Mouse (Mus musculus): Measurements from ENCODE around the gene Pde4c. TPM values are rescaled to one million over a fixed set of nuclear protein-coding genes. Genes with fewer than 3 reads are reported as not detected.

Pde4c gene
- total RNA-seq, 2 experiments from 2014 or later: 0.56 to 0.66 TPM

DNA sequence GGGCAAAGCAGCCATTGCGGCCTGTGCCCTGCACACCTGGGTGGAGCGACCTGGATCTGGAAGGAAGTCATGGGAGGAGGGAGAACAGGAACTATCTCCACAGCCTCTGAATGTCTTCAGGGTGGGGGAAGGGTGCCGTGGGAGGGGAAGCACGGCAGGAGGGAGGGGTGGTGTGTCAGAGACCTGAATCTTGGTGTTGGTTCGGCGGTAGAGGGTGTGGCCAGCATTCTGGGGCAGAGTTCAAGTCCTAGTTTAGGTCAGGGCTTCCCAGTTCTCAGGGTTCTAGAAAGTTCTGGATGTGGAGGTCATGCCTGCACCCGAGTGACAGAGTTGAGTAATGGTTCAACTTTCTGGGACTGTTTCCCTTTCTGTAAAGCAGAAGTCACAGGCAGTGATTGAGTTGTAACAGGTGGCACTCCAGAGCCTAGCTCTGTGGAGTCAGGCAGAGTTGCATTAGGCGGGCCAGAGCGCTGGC, 3.7 kb upstream of the Pde4c start:
- intact Hi-C loops (cut with DNase I): loop anchor here (2.0 to 5.0 kb wide), 2 partner anchors 33 to 122 kb away; no protein-coding TSS in a partner anchor
- no peak for DNase-seq

GRCm38 (mm10) chr8:70720739-70721138, 2.8 kb upstream of the Pde4c start:
- intact Hi-C loops (cut with DNase I): loop anchor here (2.0 to 5.0 kb wide), 2 partner anchors 32 to 122 kb away; no protein-coding TSS in a partner anchor

DNA sequence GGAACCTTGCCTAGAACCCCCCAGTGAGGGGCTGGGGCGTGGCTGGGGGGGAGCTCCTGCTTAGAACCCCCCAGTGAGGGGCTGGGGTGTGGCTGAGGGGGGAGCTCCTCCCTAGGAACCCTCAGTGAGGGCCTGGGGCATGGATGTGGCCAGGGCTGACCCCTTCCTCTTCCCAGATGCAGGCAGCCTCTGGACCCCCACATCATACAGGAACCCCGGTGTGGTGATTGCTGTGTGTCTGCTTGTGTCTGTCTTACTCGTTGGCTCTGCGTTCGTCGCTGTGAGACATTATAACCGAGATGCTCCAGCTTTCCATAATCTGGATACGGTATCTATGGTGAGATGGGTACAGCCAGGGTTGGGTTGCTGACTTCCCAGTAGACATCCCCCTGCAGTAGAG, 1.9 kb upstream of the Pde4c start:
- intact Hi-C loops (cut with DNase I): loop anchor here (2.0 to 5.0 kb wide), 2 partner anchors 31 to 121 kb away; no protein-coding TSS in a partner anchor

More at GRCm38 (mm10) chr8:70720739-70721138, 2.8 kb upstream of the Pde4c start:
- DNase-seq: peak; percentile 74

GRCm38 (mm10) chr8:70724216-70724615, 696 bp downstream of the Pde4c start:
- DNase-seq: no peak
- intact Hi-C loops (cut with DNase I): loop anchor here (5.0 kb wide), 1 partner anchor 118 kb away; no protein-coding TSS in a partner anchor

More for the DNA sequence above, 1.9 kb upstream of the Pde4c start:
- DNase-seq: no peak

GRCm38 (mm10) chr8:70725792-70726447, 2.4 kb downstream of the Pde4c start:
- intact Hi-C loops (cut with DNase I): no loop called here
- DNase-seq: no peak

DNA sequence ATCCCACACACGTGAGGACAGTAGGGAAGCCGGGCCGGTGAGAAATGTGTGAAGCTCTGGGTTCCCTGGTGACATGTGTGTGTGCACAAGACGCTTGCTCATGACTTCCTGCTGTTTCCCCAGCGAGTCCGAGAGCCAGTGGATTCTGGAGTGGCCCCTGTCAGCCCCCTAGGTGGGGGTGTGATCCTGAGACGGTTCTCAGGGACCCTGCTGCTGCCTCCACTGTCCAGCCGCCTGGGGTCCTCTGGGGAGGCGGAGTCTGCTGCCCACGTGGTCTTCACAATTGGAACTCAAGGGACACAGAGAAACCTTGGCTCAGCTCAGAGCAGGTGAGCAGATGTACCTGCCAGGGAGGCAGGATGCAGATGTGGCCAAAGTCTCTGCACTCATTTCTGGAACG, 3.2 kb downstream of the Pde4c start:
- intact Hi-C loops (cut with DNase I): no loop called here
- no peak for DNase-seq

DNA sequence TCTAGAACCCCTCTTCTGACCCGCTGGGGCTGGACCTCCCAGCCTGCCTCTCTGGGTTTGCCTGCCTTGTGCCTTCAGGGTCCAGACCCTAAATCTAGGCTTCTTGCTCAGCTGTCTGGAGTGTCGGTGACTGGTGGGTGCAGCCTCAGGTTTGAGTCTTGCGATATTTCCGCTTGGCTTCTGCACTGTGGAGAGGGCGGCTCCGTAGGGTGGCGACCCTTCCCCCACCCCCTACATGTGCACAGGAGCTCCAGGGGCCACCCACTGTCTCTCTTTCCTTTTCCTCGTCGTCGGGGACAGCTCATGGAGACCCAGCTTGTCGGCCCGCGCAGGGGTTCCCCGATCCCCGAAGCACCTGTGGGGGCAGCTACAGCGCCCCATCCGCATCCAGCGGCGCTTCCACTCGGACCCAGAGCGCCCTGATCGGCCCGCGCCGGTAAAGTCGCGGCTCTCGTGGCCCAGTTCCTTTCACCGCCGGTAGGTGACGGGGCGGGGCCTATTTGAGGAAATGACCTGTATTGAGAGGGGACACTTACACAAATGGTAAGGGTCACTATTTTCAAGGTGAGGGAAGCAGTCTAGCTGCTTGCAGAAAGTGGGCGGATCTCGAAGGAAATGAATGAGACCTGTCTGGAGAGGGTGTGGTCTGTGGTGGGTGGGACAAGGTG, 6.4 kb downstream of the Pde4c start:
- no peak for DNase-seq
- intact Hi-C loops (cut with DNase I): no loop called here

DNA sequence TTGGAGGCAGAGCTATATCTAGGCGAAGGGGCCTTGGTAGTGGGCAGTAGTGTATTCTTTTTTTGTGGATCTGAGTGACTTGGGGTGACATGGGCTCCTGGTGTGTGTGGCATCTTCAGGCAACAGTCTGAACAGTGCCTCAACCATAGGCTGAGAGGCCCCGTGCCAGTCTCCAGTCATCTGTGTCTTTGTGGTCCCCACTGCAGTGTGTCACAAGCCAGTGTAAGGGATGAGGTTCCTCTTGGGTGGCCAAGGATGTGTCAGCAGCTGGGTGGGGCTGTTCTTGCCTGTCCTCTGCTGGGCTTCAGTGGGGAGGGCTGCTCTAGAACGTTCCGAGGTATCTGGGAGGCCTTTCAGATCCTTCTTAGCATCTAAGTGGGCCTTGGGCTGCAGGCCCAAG, 7.4 kb downstream of the Pde4c start:
- intact Hi-C loops (cut with DNase I): no loop called here
- DNase-seq: no peak

DNA sequence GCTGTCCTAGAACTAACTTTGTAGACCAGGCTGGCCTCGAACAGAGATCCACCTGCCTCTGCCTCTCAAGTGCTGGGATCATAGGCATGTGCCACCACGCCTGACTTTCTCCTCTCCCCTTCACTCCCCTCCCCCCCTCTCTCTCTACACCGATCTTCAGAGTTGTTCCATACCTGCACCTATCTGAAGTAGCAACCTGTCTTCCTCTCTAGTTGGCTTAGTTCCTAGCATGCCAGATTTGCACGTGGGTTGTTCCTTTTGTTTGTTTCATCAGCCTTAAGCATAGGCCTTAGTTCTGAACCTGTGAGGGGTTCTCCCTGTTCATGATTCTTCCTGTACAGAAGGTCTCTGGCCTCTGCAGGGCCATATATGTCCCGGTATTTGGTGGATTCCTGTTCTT, 14.2 kb downstream of the Pde4c start:
- no peak for DNase-seq

GRCm38 (mm10) chr8:70738211-70738610, 14.7 kb downstream of the Pde4c start:
- intact Hi-C loops (cut with DNase I): no loop called here
- DNase-seq: no peak

More for the DNA sequence above, 14.2 kb downstream of the Pde4c start:
- intact Hi-C loops (cut with DNase I): no loop called here

GRCm38 (mm10) chr8:70741661-70742060, 18.1 kb downstream of the Pde4c start:
- intact Hi-C loops (cut with DNase I): no loop called here
- DNase-seq: no peak

DNA sequence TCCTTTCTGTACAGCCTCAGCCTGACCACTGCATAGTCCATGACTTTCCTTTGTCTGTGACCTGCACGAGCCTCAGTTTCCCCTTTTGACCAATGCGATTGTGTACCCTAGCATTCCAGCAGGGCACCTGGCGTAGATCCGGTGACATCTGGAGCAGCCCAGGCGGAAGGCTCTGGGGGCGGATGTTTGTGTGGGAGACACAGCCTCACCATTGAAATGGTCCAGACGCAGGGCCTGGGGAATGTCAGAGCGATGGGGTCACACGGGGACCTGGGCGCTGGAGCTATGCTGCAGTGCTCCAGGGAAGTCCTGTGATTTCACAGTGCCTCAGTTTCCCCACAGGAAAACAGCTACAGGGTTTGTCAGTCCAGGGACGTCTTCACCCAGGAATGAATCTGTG, 18.7 kb downstream of the Pde4c start:
- no peak for DNase-seq
- intact Hi-C loops (cut with DNase I): no loop called here

DNA sequence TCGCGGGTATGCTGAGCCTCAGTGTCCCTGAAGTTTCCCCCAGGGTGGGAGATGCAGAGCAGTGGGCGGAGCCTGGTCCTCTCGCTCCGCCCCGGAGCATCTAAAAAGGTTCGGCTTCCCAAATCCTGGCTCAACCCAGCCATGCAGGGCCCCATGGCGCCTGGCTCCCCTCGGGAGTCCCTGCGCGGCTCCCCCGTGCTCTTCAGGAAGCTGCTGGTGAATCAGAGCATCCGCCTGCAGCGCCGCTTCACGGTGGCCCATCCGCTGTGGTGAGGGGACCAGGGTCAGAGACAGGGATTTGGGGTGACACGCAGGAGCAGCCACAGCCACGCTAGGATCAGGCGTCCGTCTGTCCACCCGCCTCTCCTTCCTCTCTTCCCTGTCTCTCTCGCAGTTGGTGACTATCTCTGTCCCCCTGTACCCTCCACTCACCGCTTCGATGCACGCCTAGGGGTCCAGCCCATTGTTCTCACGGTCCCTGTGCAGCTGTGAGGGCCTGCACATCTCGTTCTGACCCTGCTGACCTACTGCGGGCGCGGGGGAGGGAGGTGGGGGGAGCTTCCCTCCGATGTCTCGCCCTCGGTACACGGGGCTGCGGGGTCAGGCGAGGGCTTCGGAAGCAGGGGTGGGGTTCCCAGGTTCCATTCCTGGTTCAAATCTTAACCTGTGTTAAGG, 19.6 kb downstream of the Pde4c start:
- intact Hi-C loops (cut with DNase I): no loop called here
- no peak for DNase-seq

DNA sequence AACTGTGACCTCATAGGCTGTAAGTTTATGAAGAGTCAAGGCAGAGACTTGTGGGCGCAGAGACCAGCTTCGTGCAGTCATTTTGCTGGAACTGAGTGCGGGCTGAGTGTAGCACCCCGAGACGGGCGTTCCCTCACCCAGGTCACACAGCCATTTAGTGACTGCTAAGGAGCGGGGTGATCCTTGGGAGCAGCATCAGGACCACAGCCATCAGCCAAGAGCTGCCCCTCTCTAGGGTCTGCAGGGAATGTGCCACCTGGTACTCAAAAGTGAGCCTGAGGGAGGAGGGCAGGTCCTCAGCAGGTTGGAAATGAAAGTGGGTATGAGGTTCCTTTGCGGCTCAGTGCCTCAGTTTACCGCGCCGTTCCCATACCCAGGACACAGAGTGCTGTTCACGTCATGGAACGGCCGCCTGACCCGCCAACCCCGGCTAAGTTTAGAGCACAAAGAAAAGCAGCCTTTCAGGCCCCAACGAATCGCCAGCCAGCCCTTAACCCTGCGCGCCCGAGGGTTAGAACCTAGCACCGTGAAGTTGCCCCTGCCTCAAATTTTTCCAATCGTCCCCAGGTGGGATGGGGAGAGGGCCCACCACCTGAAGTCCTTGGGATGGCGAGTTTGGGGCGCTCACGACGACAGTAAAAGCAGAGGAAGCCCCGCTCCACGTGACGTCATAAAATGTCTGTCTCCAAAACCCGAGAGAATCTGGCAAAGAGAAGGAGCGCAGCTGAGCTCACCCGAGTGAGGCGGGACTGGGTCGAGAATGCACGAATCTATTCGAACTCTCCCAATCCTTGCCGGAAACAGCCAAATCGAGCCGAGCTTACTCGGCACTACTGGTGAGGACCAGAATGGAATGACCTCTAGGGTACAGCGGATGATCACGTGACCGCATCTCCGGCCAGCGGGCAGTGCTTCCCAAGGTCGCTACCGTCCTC, 20.4 kb downstream of the Pde4c start:
- DNase-seq: no peak
- intact Hi-C loops (cut with DNase I): no loop called here

DNA sequence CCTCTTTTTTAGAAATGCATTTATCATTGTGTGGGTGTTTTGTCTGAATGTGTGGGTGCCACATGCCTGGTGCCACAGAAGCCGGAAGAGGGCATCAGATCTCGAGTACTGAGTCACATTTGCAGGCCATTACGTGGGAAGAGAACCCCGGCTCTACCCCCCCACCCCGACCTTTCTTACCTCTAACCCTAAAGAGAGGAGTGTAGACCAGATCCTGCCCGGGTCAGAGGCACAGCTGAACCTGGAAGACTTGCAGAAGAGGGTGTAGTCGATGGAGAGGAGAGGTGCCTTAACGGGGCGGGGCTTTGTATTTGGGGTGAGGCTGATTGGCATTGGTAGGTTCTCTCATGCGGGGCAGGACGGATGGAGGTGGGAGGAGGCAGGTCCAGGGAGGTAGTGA, 21.3 kb downstream of the Pde4c start:
- no peak for DNase-seq
- intact Hi-C loops (cut with DNase I): no loop called here

DNA sequence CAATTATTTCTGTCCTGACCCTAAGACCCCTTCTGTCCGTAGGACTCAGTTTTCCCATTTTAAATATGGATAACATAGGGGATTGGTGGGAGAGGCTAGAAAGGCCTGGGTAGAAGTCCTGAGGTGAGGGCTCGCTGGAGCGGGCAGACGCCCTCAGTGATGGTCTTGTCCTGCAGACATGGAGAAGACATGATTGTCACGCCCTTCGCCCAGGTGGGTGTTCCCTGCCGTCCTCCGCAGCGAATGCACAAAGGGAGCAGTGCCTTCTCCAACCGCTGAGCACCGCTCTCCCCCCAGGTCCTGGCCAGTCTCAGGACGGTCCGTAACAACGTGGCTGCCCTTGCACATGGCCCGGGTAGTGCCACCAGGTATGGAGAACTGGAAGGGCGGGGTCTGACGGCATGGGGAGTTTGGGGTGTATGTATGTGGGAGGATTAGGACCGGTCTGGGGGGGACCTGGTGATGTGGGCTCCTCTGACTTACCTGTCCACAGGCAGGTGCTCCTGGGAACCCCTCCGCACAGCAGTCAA, 22.2 kb downstream of the Pde4c start:
- DNase-seq: no peak
- intact Hi-C loops (cut with DNase I): no loop called here

DNA sequence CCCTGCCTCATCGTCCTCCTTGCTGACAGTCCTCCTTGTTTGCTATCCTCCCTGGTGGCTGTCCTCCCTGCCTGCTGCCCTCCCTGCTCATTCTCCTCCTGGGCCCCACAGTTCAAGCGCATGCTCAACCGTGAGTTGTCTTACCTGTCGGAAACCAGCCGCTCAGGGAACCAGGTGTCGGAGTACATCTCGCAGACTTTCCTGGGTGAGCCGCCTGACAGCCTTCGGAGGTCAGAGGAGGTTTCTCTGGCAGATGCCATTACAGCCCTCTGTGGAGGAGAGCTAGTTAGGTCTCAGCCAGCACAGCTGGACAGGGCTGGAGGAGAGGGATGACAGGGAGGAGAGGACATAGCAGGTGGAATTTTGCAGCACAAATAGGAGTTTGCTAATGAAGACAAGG, 23.2 kb downstream of the Pde4c start:
- intact Hi-C loops (cut with DNase I): no loop called here
- no peak for DNase-seq

DNA sequence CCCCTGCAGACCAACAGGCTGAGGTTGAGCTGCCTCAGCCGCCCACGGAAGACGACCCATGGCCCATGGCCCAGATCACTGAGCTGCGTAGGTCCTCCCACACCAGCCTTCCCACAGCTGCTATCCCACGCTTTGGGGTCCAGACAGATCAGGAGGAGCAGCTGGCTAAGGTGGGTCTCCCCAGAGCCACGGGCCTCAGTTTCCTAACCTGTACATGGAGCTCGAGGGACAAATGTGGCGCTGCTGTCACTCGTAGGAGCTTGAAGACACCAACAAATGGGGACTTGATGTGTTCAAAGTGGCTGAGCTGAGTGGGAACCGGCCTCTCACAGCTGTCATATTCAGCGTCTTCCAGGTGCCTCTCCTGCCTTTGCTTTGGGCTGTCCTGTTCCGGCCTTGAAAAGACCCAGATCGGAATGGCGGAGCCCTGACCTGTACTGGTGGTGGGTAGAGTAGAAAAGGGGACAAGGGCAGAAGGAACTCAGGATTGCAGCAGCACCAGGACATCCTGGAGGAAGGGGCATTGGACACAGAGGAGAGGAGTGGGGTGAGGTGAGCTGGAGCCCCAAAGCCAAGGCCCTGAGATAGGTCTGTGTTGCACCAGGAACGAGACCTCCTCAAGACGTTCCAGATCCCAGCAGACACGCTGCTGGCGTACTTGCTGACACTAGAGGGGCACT, 23.8 kb downstream of the Pde4c start:
- DNase-seq: no peak
- intact Hi-C loops (cut with DNase I): no loop called here

DNA sequence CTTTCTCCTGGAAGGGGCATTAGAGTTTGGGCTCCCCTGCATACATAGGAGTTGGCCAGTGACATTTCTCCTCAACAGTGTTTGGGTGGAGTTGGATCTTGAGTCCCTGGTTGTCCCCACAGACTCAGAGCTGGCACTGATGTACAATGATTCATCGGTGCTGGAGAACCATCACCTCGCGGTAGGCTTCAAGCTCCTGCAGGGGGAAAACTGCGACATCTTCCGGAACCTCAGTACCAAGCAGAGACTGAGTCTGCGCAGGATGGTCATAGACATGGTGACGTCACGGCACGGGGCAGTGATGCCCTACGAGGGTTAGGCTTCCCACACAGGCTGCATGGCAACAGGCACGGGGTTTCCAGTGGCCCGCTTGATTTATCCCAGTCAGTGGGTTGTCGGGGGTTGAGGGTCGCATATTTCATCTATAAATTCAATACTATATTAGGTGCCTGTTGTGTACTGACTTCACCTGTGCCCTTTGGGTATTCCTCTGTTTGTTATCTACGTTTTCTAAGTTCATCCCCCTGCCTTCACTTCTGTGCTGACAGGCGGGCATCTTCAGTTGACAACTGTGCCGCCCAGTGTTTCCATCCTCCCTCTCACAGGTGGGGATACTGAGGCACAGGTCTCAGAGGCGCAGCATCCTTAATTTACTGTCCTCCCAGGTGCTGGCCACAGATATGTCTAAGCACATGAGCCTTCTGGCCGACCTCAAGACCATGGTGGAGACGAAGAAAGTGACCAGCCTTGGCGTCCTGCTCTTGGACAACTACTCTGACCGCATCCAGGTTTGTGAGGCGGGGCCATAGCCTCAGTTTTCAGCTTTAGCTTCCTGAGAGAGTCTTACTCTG, 25.0 kb downstream of the Pde4c start:
- intact Hi-C loops (cut with DNase I): no loop called here
- DNase-seq: no peak
